47 mouse cellular contexts compared by ENCODE assay signal in genomic region chr8:121985673-121986072, GRCm38 (mm10). TPM values are rescaled to one million over a fixed set of nuclear protein-coding genes. Genes with fewer than 3 reads are reported as not detected.
"Had no signal": no experiment of that assay in that cellular context is flagged by ENCODE, and none has a peak within 500 bp of the region (broad histone marks: within the 10 kb centered on the region; RNA-seq: fewer than 3 reads in every experiment).

No protein-coding gene starts in this region.

- H3K9me3 ChIP-seq: heart, embryonic 10.5 days; heart, embryonic 12.5 days; heart, embryonic 13.5 days; heart, embryonic 15.5 days; hindbrain, embryonic 10.5 days; hindbrain, embryonic 12.5 days; hindbrain, embryonic 13.5 days; hindbrain, embryonic 15.5 days; intestine, embryonic 15.5 days; kidney, embryonic 15.5 days had no signal

- H3K27ac ChIP-seq: heart, adult 2 months; heart, embryonic 10.5 days; heart, embryonic 13.5 days; heart, embryonic 15.5 days; hindbrain, embryonic 10.5 days; hindbrain, embryonic 12.5 days; hindbrain, embryonic 13.5 days; hindbrain, embryonic 14.5 days; hindbrain, embryonic 15.5 days; hindbrain, postnatal 0 days; intestine, embryonic 15.5 days; kidney, embryonic 15.5 days; kidney, postnatal 0 days; layer of hippocampus, adult 2 months had no signal

- ATAC-seq: hindbrain, embryonic 16.5 days; hindbrain, postnatal 0 days; inflammation-experienced regulatory T-cells, adult 6 months; intestine, embryonic 15.5 days; intestine, embryonic 16.5 days; intestine, postnatal 0 days had no signal

- H3K4me2 ChIP-seq: heart, embryonic 11.5 days; heart, embryonic 12.5 days; heart, embryonic 13.5 days; heart, embryonic 15.5 days; hindbrain, embryonic 12.5 days; hindbrain, embryonic 13.5 days; hindbrain, embryonic 14.5 days; hindbrain, embryonic 15.5 days; intestine, embryonic 15.5 days; kidney, embryonic 15.5 days had no signal

- H3K4me1 ChIP-seq: hindbrain, embryonic 10.5 days; hindbrain, embryonic 12.5 days; intestine, embryonic 15.5 days; kidney, embryonic 15.5 days had no signal

- DNase-seq: heart, adult 2 months; heart, postnatal 10 days; heart, postnatal 14 days; heart, postnatal 36 days; heart, postnatal 4 days; kidney, adult 11 months; kidney, adult 18-20 months; kidney, adult 2 months; kidney, adult 8-10 months; kidney, adult 9 months; kidney, postnatal 10 days; kidney, postnatal 14 days; kidney, postnatal 25 days; kidney, postnatal 36 days; kidney, postnatal 4 days; layer of hippocampus, adult 9-11 months had no signal

- H3K27me3 ChIP-seq: heart, embryonic 12.5 days; heart, embryonic 13.5 days; heart, embryonic 15.5 days; hindbrain, embryonic 12.5 days; hindbrain, embryonic 13.5 days; hindbrain, embryonic 15.5 days; intestine, embryonic 15.5 days; kidney, embryonic 15.5 days had no signal

- H3K4me3 ChIP-seq: heart, adult 2 months; heart, embryonic 10.5 days; heart, embryonic 12.5 days; heart, embryonic 13.5 days; heart, embryonic 15.5 days; hindbrain, embryonic 10.5 days; hindbrain, embryonic 12.5 days; hindbrain, embryonic 13.5 days; hindbrain, embryonic 15.5 days; intestine, embryonic 15.5 days; kidney, embryonic 15.5 days; layer of hippocampus, adult 2 months had no signal

- H3K9ac ChIP-seq: heart, embryonic 12.5 days; heart, embryonic 13.5 days; heart, embryonic 15.5 days; hindbrain, embryonic 12.5 days; hindbrain, embryonic 13.5 days; hindbrain, embryonic 14.5 days; hindbrain, embryonic 15.5 days; intestine, embryonic 15.5 days; kidney, embryonic 15.5 days had no signal

RNA-seq across cellular contexts. Expression of gene Car5a, which starts 41.0 kb away (rescaled TPM):
- total RNA-seq: heart, adult 2 months; heart, postnatal 10 days; heart, postnatal 14 days; heart, postnatal 25 days; heart, postnatal 36 days; heart, postnatal 4 days; hematopoietic stem cell, adult 5-6 weeks; layer of hippocampus, adult 2 months; layer of hippocampus, postnatal 10 days; layer of hippocampus, postnatal 14 days; layer of hippocampus, postnatal 25 days had no signal
- polyA plus RNA-seq: heart, adult 2 months; heart, embryonic 10.5 days; heart, embryonic 11.5 days; heart, embryonic 12.5 days; heart, embryonic 14.5 days; heart, embryonic 15.5 days; heart, embryonic 16.5 days; heart, postnatal 0 days; hindbrain, embryonic 11.5 days; hindbrain, embryonic 14.5 days; inflammation-experienced regulatory T-cells, adult 6 months; intestine, embryonic 14.5 days; kidney, embryonic 14.5 days; kidney, embryonic 16.5 days had no signal
